Mouse (Mus musculus) cortical plate, adult 2 months (tissue): Measurements from ENCODE around the gene Cpped1. TPM values are rescaled to one million over a fixed set of nuclear protein-coding genes. Genes with fewer than 3 reads are reported as not detected.

Experiments used
- H3K27ac ChIP-seq: fragments of 200-500 bp; 2 replicates; pipeline ENCODE4 v1.5.1; 2012; ENCODE audit warnings: low read length, control low read depth, inconsistent platforms; ENCODE audit not compliant: insufficient read depth
- H3K4me1 ChIP-seq: fragments of 200-500 bp; 2 replicates; pipeline ENCODE4 v1.6.1; 2011; ENCODE audit warnings: low read length; ENCODE audit not compliant: control insufficient read depth, insufficient read depth
- H3K4me3 ChIP-seq: fragments of 200-500 bp; 2 replicates; pipeline ENCODE4 v1.5.1; 2011; ENCODE audit warnings: mild to moderate bottlenecking, low read length, control low read depth; ENCODE audit not compliant: insufficient read depth
- CTCF ChIP-seq: fragments of 200-500 bp; IDR thresholded peaks from 2 replicates; pipeline ENCODE4 v1.5.1; 2011; ENCODE audit warnings: mild to moderate bottlenecking, control low read depth, low read length; ENCODE audit not compliant: insufficient read depth; ENCODE audit errors: extremely low read depth
- POLR2A ChIP-seq: fragments of 200-500 bp; IDR thresholded peaks from 2 replicates; pipeline ENCODE4 v1.6.1; 2011; ENCODE audit warnings: mild to moderate bottlenecking, low read length, control low read depth; ENCODE audit not compliant: insufficient read depth; ENCODE audit errors: extremely low read depth
- polyA plus RNA-seq: library from polyadenylated mRNA; depleted of rRNA; stranded (reverse); fragments of >200 nt; gene quantifications from 2 replicates; pipeline ENCODE4 v1.2.3, GENCODE M21; 2012

Gene Cpped1
- polyA plus RNA-seq, 1 experiment = 25.6 TPM

DNA sequence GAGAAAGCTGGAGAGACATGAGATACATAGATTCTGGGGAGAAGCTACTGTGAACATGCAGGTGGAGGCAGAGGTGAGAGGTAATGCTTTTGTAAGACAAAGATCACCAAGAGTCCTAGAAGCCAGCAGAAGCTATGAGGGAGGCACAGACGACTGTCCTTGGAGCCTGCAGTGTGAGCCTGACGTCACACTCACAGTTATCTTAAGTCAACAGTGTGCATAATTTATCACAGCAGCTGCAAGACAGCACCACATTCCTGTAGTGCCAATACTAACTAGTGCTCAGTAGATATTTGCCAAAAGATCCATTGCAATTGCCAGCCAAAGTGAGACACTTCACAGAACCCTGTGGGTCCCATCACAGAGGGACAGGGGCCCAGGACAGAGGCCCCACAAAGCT, 127.2 kb downstream of the Cpped1 start:
- no peak for TF ChIP-seq CTCF
- no peak for TF ChIP-seq POLR2A
- Histone ChIP-seq H3K4me3 (no peak overlapping the region), H3K4me1 (peaks cover 8% of the 10 kb centered on the region), H3K27ac (no peak overlapping the region)

DNA sequence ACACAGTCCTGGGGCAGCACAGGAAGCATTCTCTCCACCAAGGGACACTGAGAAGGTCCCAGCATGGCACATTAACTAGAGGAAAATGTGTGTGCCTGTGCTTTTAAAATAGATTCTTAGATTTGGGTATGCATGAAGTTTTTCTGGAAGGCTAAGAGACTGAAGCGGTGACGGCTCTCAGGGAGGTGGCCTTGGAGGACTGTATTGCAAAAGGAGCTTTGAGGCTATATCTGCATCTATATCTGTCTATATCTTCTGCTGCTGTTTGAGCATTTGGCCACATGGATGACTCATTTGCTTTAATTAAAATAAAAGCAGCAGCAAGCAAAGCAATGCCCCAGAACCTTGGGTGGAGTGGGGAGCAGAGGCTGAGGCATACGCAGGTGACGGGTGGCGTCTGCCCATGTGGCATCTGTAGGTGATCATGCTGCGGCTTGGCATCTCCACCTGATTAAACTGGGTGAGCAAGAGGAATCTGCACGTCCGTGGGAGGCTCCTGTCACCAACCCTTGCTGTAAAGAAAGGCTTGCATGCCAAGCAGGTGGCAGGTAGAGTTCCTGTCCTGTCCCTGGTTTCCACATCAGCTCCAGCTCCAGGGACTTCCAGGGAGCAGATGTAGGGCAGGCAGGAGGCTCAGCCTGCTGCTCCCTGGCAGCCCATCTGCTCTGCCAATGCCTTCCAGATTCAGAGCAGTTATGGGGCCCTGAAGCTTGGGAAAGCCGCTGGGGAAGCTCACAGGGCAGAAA, 130.4 kb downstream of the Cpped1 start:
- Histone ChIP-seq H3K4me3 (no peak overlapping the region), H3K4me1 (peaks cover 8% of the 10 kb centered on the region), H3K27ac (peak overlapping the region; percentile 19; the same call in 1 of the 2 replicates)
- no peak for TF ChIP-seq CTCF
- TF ChIP-seq POLR2A = no peak

GRCm38 (mm10) chr16:11778191-11778590, 131.1 kb downstream of the Cpped1 start:
- no peak for TF ChIP-seq POLR2A
- no peak for TF ChIP-seq CTCF
- Histone ChIP-seq H3K4me1 (peaks cover 8% of the 10 kb centered on the region), H3K27ac (0 out of 2 replicates have a peak overlapping the region, but pooled peaks have one; percentile 19), H3K4me3 (no peak overlapping the region)

- Histone ChIP-seq H3K4me1 (peaks cover 8% of the 10 kb centered on the region), H3K4me3 (no peak overlapping the region), H3K27ac (no peak overlapping the region)
- no peak for TF ChIP-seq CTCF
- no peak for TF ChIP-seq POLR2A
These were observed 132.7 kb downstream of the Cpped1 start for GRCm38 (mm10) chr16:11776528-11776927.

DNA sequence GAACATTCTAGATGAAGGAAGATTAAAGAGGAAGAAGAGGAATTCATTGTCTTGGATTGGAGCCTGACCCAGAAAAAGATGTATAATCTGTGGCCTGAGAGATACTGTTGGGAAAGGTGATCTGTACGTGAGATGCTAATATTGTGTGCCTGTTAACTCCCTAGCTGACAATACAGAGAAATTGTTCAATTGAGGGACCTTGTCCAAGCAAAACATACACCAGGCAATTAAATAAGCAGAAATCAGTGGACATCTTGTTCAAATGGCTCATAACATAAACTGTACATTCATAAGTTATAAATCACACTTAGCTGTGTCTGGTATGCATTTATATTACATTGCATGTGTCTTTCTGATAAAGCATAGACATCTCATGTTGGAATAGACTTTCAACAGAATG, 134.9 kb downstream of the Cpped1 start:
- peaks cover 6% of the 10 kb centered on the region for H3K4me1 ChIP-seq
- no peak overlapping the region for H3K27ac ChIP-seq
- H3K4me3 ChIP-seq = no peak overlapping the region
- TF ChIP-seq POLR2A (no peak), CTCF (no peak)

DNA sequence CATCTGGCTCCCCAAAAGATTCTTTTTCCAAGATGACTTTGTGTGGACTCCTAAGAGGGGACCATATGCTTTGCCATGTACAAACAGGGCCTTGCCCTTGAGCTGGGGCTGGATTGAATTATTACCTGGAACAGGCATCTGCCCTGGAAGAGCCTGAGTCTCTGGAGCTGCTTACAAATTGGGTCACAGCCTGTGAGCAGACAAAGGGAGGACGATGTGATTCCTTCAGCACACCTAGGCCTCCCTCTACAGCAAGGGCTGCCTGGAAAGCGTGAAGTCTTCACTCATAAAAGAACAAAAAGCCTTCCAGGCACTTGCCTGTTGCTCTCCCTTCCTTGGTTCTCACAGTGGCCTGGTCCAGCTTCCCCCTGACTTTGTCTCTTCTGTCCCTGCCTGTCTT, 136.9 kb downstream of the Cpped1 start:
- Histone ChIP-seq H3K4me3 (no peak overlapping the region), H3K27ac (no peak overlapping the region), H3K4me1 (no peaks in the 10 kb centered on the region)
- TF ChIP-seq CTCF (no peak), POLR2A (no peak)

- TF ChIP-seq POLR2A (no peak), CTCF (no peak)
- Histone ChIP-seq H3K4me1 (no peaks in the 10 kb centered on the region), H3K4me3 (no peak overlapping the region), H3K27ac (no peak overlapping the region)
These were observed 151.3 kb downstream of the Cpped1 start for GRCm38 (mm10) chr16:11757951-11758350.

DNA sequence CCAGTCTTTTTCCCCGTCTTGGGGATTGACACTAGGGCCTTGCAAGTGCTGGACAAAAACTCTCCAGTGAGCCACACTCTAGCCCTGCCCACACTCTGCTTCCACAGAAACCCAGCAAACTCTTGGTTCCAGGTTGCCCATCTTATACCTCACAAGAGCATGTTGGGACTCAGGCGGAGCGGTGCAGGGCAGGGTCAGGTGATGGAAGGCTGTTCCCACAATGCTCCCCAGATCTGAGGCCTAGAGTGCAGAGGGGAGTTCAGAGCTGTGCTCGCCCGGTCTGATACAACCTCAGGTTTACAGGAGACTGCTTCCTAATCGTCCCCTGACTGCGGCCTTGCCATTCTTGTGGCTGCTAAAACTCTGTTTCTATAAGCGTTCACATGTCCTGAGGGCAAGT, 151.8 kb downstream of the Cpped1 start:
- no peak for TF ChIP-seq CTCF
- no peak for TF ChIP-seq POLR2A
- Histone ChIP-seq H3K4me3 (no peak overlapping the region), H3K27ac (no peak overlapping the region), H3K4me1 (no peaks in the 10 kb centered on the region)

GRCm38 (mm10) chr16:11756598-11757245, 152.5 kb downstream of the Cpped1 start:
- H3K27ac ChIP-seq = no peak overlapping the region
- no peak overlapping the region for H3K4me3 ChIP-seq
- H3K4me1 ChIP-seq = no peaks in the 10 kb centered on the region
- TF ChIP-seq POLR2A (no peak), CTCF (no peak)
